Mouse (Mus musculus) heart, embryonic 14.5 days (tissue): ENCODE data around the gene Bzw1. TPM values are rescaled to one million over a fixed set of nuclear protein-coding genes. Genes with fewer than 3 reads are reported as not detected.

ENCODE experiments used
- ATAC-seq: fragments of 200-750 bp; cut with Nextera tagmentation; 2 replicates; pipeline ENCODE4 v1.8.0; 2017; ENCODE audit warnings: low read depth, moderate TSS enrichment; ENCODE audit not compliant: insufficient number of reproducible peaks, insufficient read depth, low FRiP score
- H3K27ac ChIP-seq, 2 experiments: fragments of 200-500 bp in 1 of 2; fragments of 300-500 bp in 1 of 2; sonication (generic) in 1 of 2; replicated peaks in 1 of 2; 2 replicates each; pipeline ENCODE4 v1.5.1; 2012 to 2014; ENCODE audit warnings: low read depth in 2 of 2, low read length in 2 of 2, control low read depth in 1 of 2, mild to moderate bottlenecking in 1 of 2, mixed read lengths in 1 of 2; ENCODE audit not compliant: control insufficient read depth in 1 of 2, insufficient read depth in 1 of 2
- H3K27me3 ChIP-seq: fragments of 300-500 bp; sonication (generic); 2 replicates; pipeline ENCODE4 v1.6.1; 2014; ENCODE audit warnings: mild to moderate bottlenecking, low read length, control low read depth; ENCODE audit not compliant: control insufficient read depth, insufficient read depth
- H3K36me3 ChIP-seq: fragments of 300-500 bp; sonication (generic); 2 replicates; pipeline ENCODE4 v1.6.1; 2014; ENCODE audit warnings: mild to moderate bottlenecking, control low read depth, low read length, mixed read lengths; ENCODE audit not compliant: control insufficient read depth, insufficient read depth
- H3K4me1 ChIP-seq, 2 experiments: fragments of 200-500 bp in 1 of 2; fragments of 300-500 bp in 1 of 2; sonication (generic) in 1 of 2; 2 replicates each; pipeline ENCODE4 v1.6.1; 2012 to 2014; ENCODE audit warnings: low read length in 2 of 2, control low read depth in 1 of 2, mixed read lengths in 1 of 2; ENCODE audit not compliant: control insufficient read depth in 2 of 2, insufficient read depth in 2 of 2
- H3K4me2 ChIP-seq: fragments of 300-500 bp; sonication (generic); 2 replicates; pipeline ENCODE4 v1.6.1; 2014; ENCODE audit warnings: mild to moderate bottlenecking, low read length
- H3K4me3 ChIP-seq, 2 experiments: fragments of 200-500 bp in 1 of 2; fragments of 300-500 bp in 1 of 2; sonication (generic) in 1 of 2; 2 replicates each; pipeline ENCODE4 v1.5.1; 2012 to 2014; ENCODE audit warnings: low read length in 2 of 2, mild to moderate bottlenecking in 2 of 2, control low read depth in 1 of 2, low read depth in 1 of 2, moderate library complexity in 1 of 2; ENCODE audit not compliant: control insufficient read depth in 1 of 2, insufficient read depth in 1 of 2
- H3K9ac ChIP-seq: fragments of 300-500 bp; sonication (generic); 2 replicates; pipeline ENCODE4 v1.6.1; 2014; ENCODE audit warnings: mild to moderate bottlenecking, low read length
- H3K9me3 ChIP-seq: fragments of 300-500 bp; sonication (generic); 2 replicates; pipeline ENCODE4 v1.6.1; 2016; ENCODE audit warnings: low read length, control low read depth; ENCODE audit not compliant: control insufficient read depth
- WGBS: fragments of 180-500 bp; shearing (Covaris S2); extraction: QIAGEN DNeasy Blood & Tissue Kit; methylation state at CpG from one replicate; pipeline ENCODE4 v1.1.7; 2014; 5-methylcytosine and 5-hydroxymethylcytosine counted together
- polyA plus RNA-seq: library from polyadenylated mRNA; unstranded; fragments of >200 nt; fragmentation: Nextera tagmentation; extraction: Ambion mirVana; gene quantifications from 2 replicates; pipeline ENCODE4 v1.2.1, GENCODE M21; 2014

The Bzw1 gene
- polyA plus RNA-seq, 1 experiment from 2014 or later = 214 TPM

GRCm38 (mm10) chr1:58445143-58445722, 52.5 kb downstream of the Bzw1 start, which contains the start of the genes Nif3l1 and Ppil3:
Nif3l1 (plus strand) TSS chr1:58445151.
Ppil3 (minus strand) TSS chr1:58445486.
- Histone ChIP-seq H3K4me2 (peak within 1 kb of the TSS; percentile 78), H3K36me3 (peaks cover 34% of the 10 kb centered on the region), H3K9ac (peak within 1 kb of the TSS; percentile 87), H3K27ac (peak within 1 kb of the TSS; percentile 89 to 91), H3K27me3 (no peaks in the 10 kb centered on the region), H3K4me3 (peak within 1 kb of the TSS; percentile 68 to 73), H3K4me1 (peaks cover 0 to 21% of the 10 kb centered on the region in 2 experiments; a peak in 3 of 4 replicates), H3K9me3 (no peaks in the 10 kb centered on the region)
- under 1% methylated on average over 33 of the region's 33 CpGs for WGBS
- peak; percentile 92 for ATAC-seq

- Histone ChIP-seq H3K4me1 (peaks cover 0 to 21% of the 10 kb centered on the region in 2 experiments; a peak in 3 of 4 replicates), H3K36me3 (peaks cover 34% of the 10 kb centered on the region), H3K27me3 (no peaks in the 10 kb centered on the region), H3K4me2 (peak overlapping the region; percentile 78), H3K27ac (peak overlapping the region; percentile 89 to 91), H3K9me3 (no peaks in the 10 kb centered on the region), H3K9ac (peak overlapping the region; percentile 87), H3K4me3 (peak overlapping the region; percentile 68 to 73)
- WGBS = 15% methylated on average over 11 of the region's 11 CpGs
- ATAC-seq = no peak
These were observed 53.2 kb downstream of the Bzw1 start for GRCm38 (mm10) chr1:58445861-58446260.

GRCm38 (mm10) chr1:58447766-58448165, 55.1 kb downstream of the Bzw1 start:
- Histone ChIP-seq H3K4me2 (no peak overlapping the region), H3K27ac (no peak overlapping the region), H3K36me3 (peaks cover 32% of the 10 kb centered on the region), H3K4me1 (peaks cover 0 to 21% of the 10 kb centered on the region in 2 experiments; a peak in 3 of 4 replicates), H3K4me3 (no peak overlapping the region), H3K9ac (no peak overlapping the region), H3K27me3 (no peaks in the 10 kb centered on the region), H3K9me3 (no peaks in the 10 kb centered on the region)
- 93% methylated on average over 7 of the region's 7 CpGs for WGBS
- no peak for ATAC-seq

- H3K36me3 ChIP-seq = peaks cover 38% of the 10 kb centered on the region
- H3K27ac ChIP-seq = no peak overlapping the region
- ATAC-seq = no peak
- H3K27me3 ChIP-seq = no peaks in the 10 kb centered on the region
- H3K9me3 ChIP-seq = no peaks in the 10 kb centered on the region
- H3K9ac ChIP-seq = no peak overlapping the region
- H3K4me3 ChIP-seq = no peak overlapping the region
- WGBS = 81% methylated on average over 7 of the region's 7 CpGs
- peaks cover 0 to 21% of the 10 kb centered on the region in 2 experiments; a peak in 3 of 4 replicates for H3K4me1 ChIP-seq
- no peak overlapping the region for H3K4me2 ChIP-seq
These were observed 55.7 kb downstream of the Bzw1 start for GRCm38 (mm10) chr1:58448396-58448795.

GRCm38 (mm10) chr1:58454316-58454715, 61.6 kb downstream of the Bzw1 start:
- H3K4me2 ChIP-seq = no peak overlapping the region
- 87% methylated on average over 6 of the region's 6 CpGs for WGBS
- H3K27me3 ChIP-seq = no peaks in the 10 kb centered on the region
- peaks cover 88% of the 10 kb centered on the region for H3K36me3 ChIP-seq
- no peaks in the 10 kb centered on the region for H3K9me3 ChIP-seq
- peaks cover 3 to 6% of the 10 kb centered on the region in 2 experiments; a peak in 3 of 4 replicates for H3K4me1 ChIP-seq
- ATAC-seq = no peak
- no peak overlapping the region for H3K9ac ChIP-seq
- no peak overlapping the region for H3K4me3 ChIP-seq
- no peak overlapping the region for H3K27ac ChIP-seq

Other genes with a start within 250 kb of the Bzw1 start
- 0.24 and 0.49 TPM in 2 replicates for gene Aox4, start 182.5 kb upstream of the Bzw1 start, polyA plus RNA-seq
- not detected in 2 replicates for gene Aox2, start 114.6 kb upstream of the Bzw1 start, polyA plus RNA-seq
- gene Clk1, start 31.2 kb downstream of the Bzw1 start, polyA plus RNA-seq = 130 and 155 TPM in 2 replicates
- 24.5 and 28.5 TPM in 2 replicates for gene Nif3l1, start 52.3 kb downstream of the Bzw1 start, polyA plus RNA-seq
- 38.5 and 42.2 TPM in 2 replicates for gene Ppil3, start 52.6 kb downstream of the Bzw1 start, polyA plus RNA-seq
- gene Orc2, start 112.2 kb downstream of the Bzw1 start, polyA plus RNA-seq = 18.8 and 20.9 TPM in 2 replicates
- 5.1 and 6.4 TPM in 2 replicates for gene Fam126b, start 193.4 kb downstream of the Bzw1 start, polyA plus RNA-seq
- 257 and 274 TPM in 2 replicates for gene Ndufb3, start 193.5 kb downstream of the Bzw1 start, polyA plus RNA-seq